ENCODE assay signal across 19 mouse cellular contexts in the genomic region with DNA sequence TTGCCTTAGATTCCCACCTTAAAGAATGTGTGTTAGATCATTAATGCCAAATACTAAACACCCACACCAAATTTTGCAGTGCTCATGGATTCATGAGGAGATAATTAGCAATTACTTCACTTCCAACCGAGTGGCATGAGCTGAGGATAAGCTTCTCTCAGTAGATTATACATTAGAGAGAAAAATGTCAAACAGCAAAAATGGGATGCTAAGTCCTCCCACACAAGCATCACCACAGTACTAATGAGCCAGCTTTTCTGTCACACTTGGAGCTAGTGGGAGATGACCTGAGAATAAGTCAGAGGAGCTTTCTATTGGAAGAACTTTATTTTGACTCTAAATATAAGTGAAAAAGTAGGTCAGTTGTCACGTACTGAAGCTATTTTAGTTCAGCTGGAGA.
A peak's percentile ranks its signal among the peaks of the same experiment; 100 is the strongest.
DNase-seq lines count a peak whose midpoint lies in the region; ATAC-seq and TF ChIP-seq lines count a peak whose summit lies in the region.
"Had no signal": no experiment of that assay in that cellular context is flagged by ENCODE, and none has a peak within 500 bp of the region (broad histone marks: within the 10 kb centered on the region; RNA-seq: fewer than 3 reads in every experiment).

No protein-coding gene starts in this region.

- H3K9me3 ChIP-seq in limb, embryonic 10.5 days (replicated peaks), result no peaks in the 10 kb centered on the region
- H3K9me3 ChIP-seq: embryonic facial prominence, embryonic 13.5 days; lung, embryonic 15.5 days; stomach, embryonic 15.5 days had no signal

- WGBS in limb, embryonic 10.5 days, result 85% methylated on average over 2 of the region's 2 CpGs

- peak; percentile 94 for ATAC-seq in frontal cortex, adult (ENCODE audit: low TSS enrichment)

- TF ChIP-seq CTCF in left cerebral cortex, adult 2 months (IDR thresholded peaks at IDR 0.05), result no peak

- no peaks in the 10 kb centered on the region for H3K4me1 ChIP-seq in limb, embryonic 10.5 days
- H3K4me1 ChIP-seq: embryonic facial prominence, embryonic 13.5 days; lung, embryonic 15.5 days; stomach, embryonic 15.5 days had no signal

- peak overlapping the region; percentile 38; the same call in 1 of the 2 replicates for H3K27ac ChIP-seq in left cerebral cortex, adult 2 months
- no peak overlapping the region for H3K27ac ChIP-seq in limb, embryonic 10.5 days
- H3K27ac ChIP-seq: embryonic facial prominence, embryonic 13.5 days; liver, embryonic 14.5 days; lung, embryonic 15.5 days; stomach, embryonic 15.5 days had no signal

- no peaks in the 10 kb centered on the region for H3K27me3 ChIP-seq in limb, embryonic 10.5 days (ENCODE audit: low read depth, poor library complexity, severe bottlenecking)
- H3K27me3 ChIP-seq: embryonic facial prominence, embryonic 13.5 days; lung, embryonic 15.5 days; stomach, embryonic 15.5 days had no signal

- intact Hi-C loops in left cerebral cortex, adult 2 months (cut with DNase I), result no loop called here

- no peak for DNase-seq in frontal cortex, postnatal 25 days (ENCODE audit: low spot score in 2 of 2)
- DNase-seq in right cerebral cortex, adult 18-20 months, result peak; percentile 70
- no peak for DNase-seq in right cerebral cortex, postnatal 4 days
- DNase-seq in left cerebral cortex, adult 2 months (ENCODE audit: extremely low spot score in 1 of 2, low spot score in 2 of 2), result peak in 1 of 2 experiments; percentile 19
- DNase-seq in embryo, embryonic 10.5 days (ENCODE audit: low spot score), result no peak
- no peak for DNase-seq in limb, embryonic 10.5 days (ENCODE audit: low spot score)
- DNase-seq: B cell, adult 2 months; cerebellum, postnatal 10 days; heart, postnatal 10 days; kidney, adult 2 months; kidney, postnatal 14 days; lung, postnatal 4 days; retina, postnatal 1 day; thymus, adult 2 months had no signal

- H3K4me3 ChIP-seq in left cerebral cortex, adult 2 months, result no peak overlapping the region
- H3K4me3 ChIP-seq in limb, embryonic 10.5 days, result no peak overlapping the region
- H3K4me3 ChIP-seq: embryonic facial prominence, embryonic 13.5 days; lung, embryonic 15.5 days; stomach, embryonic 15.5 days had no signal

- H3K36me3 ChIP-seq in limb, embryonic 10.5 days, result no peaks in the 10 kb centered on the region
- H3K36me3 ChIP-seq: embryonic facial prominence, embryonic 13.5 days; lung, embryonic 15.5 days; stomach, embryonic 15.5 days had no signal
